Mouse (Mus musculus) thymus, adult 18-20 months (tissue): ENCODE results near the gene Arhgap9.
A peak's percentile ranks its signal among the peaks of the same experiment; 100 is the strongest.
"Not testable (repeated sequence)": the region's sequence is repeated elsewhere in the genome, so short reads cannot be mapped to it uniquely, and the experiment has no call there.

ENCODE experiments used
- DNase-seq, 2 experiments: peaks; one replicate each; pipeline ENCODE4 v3.0.0; 2022; ENCODE audit warnings: mixed read lengths in 2 of 2

Gene Arhgap9

DNA sequence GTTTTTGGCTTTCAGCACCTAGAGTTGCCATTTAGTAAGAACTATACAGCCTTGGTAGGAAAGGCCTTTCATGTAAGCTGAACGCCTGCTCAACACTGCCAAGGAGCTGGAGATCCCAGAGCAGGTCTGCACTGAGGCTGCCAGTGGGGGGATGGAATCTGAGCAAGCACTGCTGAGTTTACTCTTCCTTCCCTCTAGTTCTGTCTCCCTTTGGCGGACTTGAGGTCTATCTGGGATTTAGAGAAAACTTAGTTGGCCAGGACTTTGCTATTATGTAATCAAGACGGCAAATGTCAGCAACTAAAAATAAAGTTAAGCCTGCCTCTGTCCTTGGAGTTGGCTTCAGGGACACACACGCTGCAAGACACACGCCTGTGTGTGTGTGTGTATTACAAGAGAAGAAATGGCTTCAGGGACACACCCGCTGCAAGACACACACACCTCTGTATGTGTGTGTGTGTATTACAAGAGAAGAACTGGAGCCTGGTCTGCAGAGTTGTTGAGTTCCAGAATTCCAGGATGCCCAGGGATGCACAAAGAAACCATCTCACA lies 28.7 kb upstream of the Arhgap9 start:
- DNase-seq, result no peak

- DNase-seq, result no peak
Measured at GRCm38 (mm10) chr10:127293590-127294113, 28.1 kb upstream of the Arhgap9 start.

- DNase-seq, result no peak
Measured at GRCm38 (mm10) chr10:127294895-127295510, 26.8 kb upstream of the Arhgap9 start.

- DNase-seq, result no peak
Measured at GRCm38 (mm10) chr10:127295986-127296794, 25.6 kb upstream of the Arhgap9 start.

- DNase-seq, result no peak
Measured at GRCm38 (mm10) chr10:127297015-127297871, 24.5 kb upstream of the Arhgap9 start.

DNA sequence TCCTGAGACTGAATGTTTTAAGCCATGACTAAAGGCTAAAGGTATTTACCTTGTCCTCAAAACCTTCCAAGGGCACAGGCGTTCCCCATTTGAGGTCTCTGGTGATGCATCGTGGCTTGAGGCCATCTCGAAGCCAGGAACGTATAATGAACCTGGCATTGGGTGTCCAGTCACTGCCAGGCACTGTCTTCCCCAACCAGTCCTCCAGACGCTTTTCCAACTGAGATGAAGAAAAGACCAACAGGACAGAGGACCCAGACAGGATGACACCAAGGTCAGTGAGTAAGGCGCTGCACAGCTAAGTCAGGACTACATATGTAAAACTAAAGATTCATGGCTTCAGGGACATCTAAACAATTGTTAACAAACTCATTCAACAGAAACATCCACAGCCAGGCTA lies 21.4 kb upstream of the Arhgap9 start:
- DNase-seq, result no peak

DNA sequence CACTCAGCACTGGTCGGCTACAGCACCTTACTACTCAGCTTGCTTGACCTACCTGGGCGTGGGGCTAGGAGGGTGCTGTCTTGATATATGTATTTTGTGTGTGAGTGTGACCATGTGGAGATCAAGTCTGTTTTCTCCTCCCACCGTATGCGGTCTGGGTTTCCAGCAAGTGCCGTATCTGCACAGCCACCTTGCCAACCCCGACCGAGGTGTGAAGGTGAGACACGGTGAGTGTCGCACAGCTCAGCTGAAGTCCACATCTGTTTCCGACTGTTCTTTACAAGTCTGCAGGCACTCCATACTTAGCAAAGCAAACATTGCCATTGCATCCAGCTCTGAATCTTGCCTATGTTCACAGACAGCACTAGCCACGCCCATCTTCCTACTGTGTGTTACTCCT lies 18.6 kb upstream of the Arhgap9 start:
- no peak for DNase-seq

GRCm38 (mm10) chr10:127309167-127309566 lies 12.6 kb upstream of the Arhgap9 start:
- not testable (repeated sequence) for DNase-seq

DNA sequence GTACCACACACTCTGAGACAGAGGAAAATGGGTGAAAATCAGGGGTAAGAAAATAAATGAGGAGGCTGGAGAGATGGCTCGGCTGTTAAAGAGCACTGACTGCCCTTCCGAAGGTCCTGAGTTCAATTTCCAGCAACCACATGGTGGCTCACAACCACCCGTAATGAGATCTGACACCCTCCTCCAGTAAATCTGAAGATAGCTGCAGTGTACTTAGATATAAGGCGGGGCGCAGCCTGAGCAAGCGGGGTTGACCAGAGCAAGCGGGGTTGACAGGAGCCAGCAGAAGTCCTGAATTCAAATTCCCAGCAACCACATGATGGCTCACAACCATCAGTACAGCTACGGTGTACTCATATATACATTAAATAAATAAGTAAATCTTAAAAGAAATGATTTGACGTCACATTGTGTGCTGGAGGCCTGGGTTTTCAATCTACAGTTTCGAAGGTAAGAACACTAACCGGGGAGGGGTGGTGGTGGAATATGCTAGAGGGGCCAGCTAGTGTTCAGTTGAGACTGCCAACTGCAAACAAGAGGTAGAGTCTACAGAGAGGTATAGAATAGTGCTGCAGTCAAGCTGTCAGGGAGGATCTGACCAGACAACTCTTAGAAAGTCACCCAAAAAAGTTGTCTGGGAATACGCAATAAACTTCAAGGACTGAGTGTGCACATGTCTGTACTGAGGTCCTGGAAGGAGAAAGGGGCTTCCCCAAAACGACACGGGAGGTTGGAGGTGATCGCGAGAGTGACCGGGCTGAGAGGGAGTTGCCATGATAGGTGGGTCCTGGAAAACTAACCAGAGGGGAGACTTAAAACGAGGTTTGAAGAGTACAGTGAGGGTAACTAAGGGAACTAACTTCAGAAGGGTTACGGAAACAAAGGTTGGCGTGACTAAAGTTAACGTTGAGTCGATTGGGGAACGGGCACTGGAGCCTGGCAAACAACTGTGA lies 11.0 kb upstream of the Arhgap9 start:
- no peak for DNase-seq

- peak; percentile 87 to 94 for DNase-seq
Measured at GRCm38 (mm10) chr10:127311476-127312355, 10.0 kb upstream of the Arhgap9 start, which contains the start of gene Mars. Mars (minus strand) TSS chr10:127311786.

GRCm38 (mm10) chr10:127312356-127312676 lies 9.4 kb upstream of the Arhgap9 start:
- peak; percentile 55 to 80 for DNase-seq

DNA sequence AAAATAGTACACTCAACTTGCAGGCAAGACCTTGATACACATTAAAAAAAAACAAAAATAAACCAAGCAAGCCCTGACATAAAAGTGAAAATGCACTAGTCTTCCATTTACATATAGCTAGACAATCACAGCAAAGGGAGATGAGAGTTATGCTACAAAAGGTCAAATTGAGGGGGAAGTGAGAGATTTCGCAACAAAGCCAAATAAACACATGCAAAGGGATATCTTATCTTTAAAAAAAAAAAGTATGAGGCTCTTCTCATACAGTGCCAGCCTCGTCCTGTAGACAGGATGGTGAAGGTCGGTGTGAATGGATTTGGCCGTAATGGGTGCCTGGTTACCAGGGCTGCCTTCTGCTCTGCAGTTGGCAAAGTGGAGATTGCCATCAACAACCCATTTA lies 8.9 kb upstream of the Arhgap9 start:
- no peak for DNase-seq

- not testable (repeated sequence) for DNase-seq
Measured at GRCm38 (mm10) chr10:127313516-127313915, 8.2 kb upstream of the Arhgap9 start.

DNA sequence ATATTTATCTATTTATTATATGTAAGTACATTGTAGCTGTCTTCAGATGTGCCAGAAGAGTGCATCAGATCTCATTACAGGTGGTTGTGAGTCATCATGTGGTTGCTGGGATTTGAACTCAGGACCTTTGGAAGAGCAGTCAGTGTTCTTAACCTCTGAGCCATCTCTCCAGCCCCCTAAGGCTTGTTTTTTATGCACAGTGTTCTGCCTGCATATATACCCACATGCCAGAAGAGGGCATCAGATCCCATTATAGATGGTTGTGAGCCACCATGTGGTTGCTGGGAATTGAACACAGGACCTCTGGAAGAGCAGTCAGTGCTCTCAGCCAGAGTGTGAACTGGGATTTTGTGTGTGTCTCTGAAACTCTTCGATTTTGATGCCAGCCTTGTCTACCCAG lies 6.8 kb upstream of the Arhgap9 start:
- DNase-seq, result not testable (repeated sequence)

DNA sequence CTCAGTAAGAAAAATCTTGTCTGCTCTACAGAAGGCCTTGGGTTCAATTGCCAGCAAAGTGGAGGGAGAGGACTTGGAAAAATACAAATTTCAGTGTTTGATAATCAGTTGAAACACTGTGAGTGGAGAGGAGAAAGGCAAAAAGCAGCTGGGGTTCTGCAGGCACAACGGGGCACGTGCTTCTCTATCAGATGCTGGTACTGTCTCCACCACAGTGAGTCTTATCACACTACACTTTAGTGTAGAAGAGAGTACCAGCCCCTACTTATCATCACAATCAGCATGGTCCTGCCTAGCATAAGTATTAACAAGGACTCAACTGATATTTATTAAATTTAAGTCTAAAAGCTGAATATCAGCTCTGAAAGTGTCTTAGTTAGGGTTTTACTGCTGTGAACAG lies 4.5 kb upstream of the Arhgap9 start:
- no peak for DNase-seq

DNA sequence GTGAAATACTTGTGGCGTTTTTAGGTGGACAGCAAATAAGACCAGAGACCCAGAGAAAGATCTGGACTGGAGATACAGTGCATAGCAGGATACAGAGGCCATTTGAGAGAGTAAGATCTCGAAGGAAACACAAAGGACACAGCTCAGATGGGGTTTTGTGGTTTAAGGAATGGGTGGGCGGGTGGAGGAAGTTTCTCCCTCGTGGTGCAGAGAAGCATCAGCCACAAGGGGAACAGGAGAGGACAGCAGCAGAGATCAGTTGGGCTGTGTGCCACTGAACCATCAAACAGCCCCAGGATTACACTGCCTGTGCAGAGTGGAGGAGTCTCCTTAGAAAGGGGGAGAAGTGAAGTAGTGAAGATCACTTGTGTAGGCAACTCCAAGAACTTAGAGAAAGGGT lies 3.8 kb upstream of the Arhgap9 start:
- DNase-seq, result no peak

- no peak for DNase-seq
Measured at GRCm38 (mm10) chr10:127319969-127320368, 1.8 kb upstream of the Arhgap9 start.

DNA sequence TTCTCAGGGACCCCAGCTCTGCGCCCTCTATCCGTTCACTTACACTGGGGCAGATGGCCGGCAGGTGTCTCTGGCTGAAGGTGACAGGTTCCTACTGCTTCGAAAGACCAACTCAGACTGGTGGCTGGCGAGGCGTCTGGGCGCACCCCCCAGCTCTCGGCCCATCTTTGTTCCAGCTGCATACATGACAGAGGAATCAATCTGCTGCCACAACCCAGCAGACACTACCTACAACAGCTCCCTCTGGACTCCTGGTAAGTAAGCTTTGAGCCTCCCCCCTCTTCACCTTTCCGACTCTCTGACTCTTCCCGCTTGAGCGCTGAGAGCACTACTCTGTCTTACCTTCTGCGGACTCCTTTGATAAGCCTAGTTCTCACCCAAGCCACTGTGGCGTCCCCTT lies 414 bp downstream of the Arhgap9 start:
- DNase-seq, result no peak

- DNase-seq, result no peak
Measured at GRCm38 (mm10) chr10:127322669-127323068, 905 bp downstream of the Arhgap9 start.

DNA sequence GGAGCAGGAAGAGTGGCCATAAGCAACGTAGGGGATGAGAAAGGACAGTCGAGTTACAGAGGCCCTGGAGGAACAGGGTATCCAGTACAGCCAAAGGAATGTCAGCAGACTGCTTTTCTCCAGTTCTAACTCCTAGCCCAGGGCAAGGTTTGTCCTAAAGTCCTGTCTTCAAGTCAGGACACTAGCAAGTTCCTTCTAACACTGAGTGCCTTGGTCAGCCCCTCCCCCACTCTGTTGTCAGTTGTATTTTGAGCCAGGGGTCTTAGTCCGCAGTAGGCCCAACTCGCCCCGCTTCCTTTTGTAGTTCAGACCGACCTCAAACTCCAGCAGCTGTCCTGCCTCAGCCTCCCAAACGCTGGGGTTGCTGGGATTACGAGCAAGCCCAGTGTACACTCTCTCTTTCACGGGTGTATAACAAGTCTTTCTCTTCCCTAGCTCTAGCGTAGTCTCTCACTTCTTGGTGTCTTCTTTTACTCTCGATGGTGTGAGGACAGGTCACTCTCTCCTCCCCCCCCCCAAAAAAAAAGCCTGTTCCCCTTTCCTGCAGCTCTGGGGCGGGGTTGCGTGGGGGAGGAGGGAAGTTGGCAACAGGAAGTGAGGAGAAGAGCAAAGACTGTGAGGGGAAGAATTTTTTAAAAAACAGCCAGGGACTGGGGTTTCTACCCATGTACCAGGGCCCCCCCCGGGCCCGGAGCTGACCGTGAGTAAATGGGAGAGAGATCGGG lies 1.5 kb downstream of the Arhgap9 start:
- peak in 1 of 2 experiments; percentile 64 for DNase-seq
